Mouse (Mus musculus): ENCODE data around the gene Tnfsf11. TPM values are rescaled to one million over a fixed set of nuclear protein-coding genes. Genes with fewer than 3 reads are reported as not detected.

The Tnfsf11 gene
- total RNA-seq, 2 experiments from 2014 or later: 0.26 TPM; not detected in 1

GRCm38 (mm10) chr14:78289912-78290523, 17.8 kb downstream of the Tnfsf11 start:
- no peak for ATAC-seq (ENCODE audit: poor library complexity, severe bottlenecking)

- no peak for ATAC-seq (ENCODE audit: poor library complexity, severe bottlenecking)
These were observed 18.9 kb downstream of the Tnfsf11 start for GRCm38 (mm10) chr14:78288903-78289302.

- ATAC-seq (ENCODE audit: poor library complexity, severe bottlenecking): peak; percentile 74
These were observed 19.7 kb downstream of the Tnfsf11 start for GRCm38 (mm10) chr14:78287906-78288800.

GRCm38 (mm10) chr14:78286011-78286548, 21.8 kb downstream of the Tnfsf11 start:
- ATAC-seq (ENCODE audit: poor library complexity, severe bottlenecking): no peak

GRCm38 (mm10) chr14:78282490-78282889, 25.4 kb downstream of the Tnfsf11 start:
- ATAC-seq (ENCODE audit: poor library complexity, severe bottlenecking): no peak

- ATAC-seq (ENCODE audit: poor library complexity, severe bottlenecking): no peak
These were observed 31.4 kb downstream of the Tnfsf11 start for GRCm38 (mm10) chr14:78276395-78276930.

- no peak for ATAC-seq (ENCODE audit: poor library complexity, severe bottlenecking)
These were observed 33.0 kb downstream of the Tnfsf11 start for GRCm38 (mm10) chr14:78274851-78275250.

GRCm38 (mm10) chr14:78274146-78274545, 33.7 kb downstream of the Tnfsf11 start:
- no peak for ATAC-seq (ENCODE audit: poor library complexity, severe bottlenecking)

- peak; percentile 49 for ATAC-seq (ENCODE audit: poor library complexity, severe bottlenecking)
These were observed 34.3 kb downstream of the Tnfsf11 start for GRCm38 (mm10) chr14:78273571-78273970.

- no peak for ATAC-seq (ENCODE audit: poor library complexity, severe bottlenecking)
These were observed 43.0 kb downstream of the Tnfsf11 start for GRCm38 (mm10) chr14:78264876-78265275.

GRCm38 (mm10) chr14:78262596-78262995, 45.2 kb downstream of the Tnfsf11 start:
- no peak for ATAC-seq (ENCODE audit: poor library complexity, severe bottlenecking)

- no peak for ATAC-seq (ENCODE audit: poor library complexity, severe bottlenecking)
These were observed 46.6 kb downstream of the Tnfsf11 start for GRCm38 (mm10) chr14:78261246-78261645.

- no peak for ATAC-seq (ENCODE audit: poor library complexity, severe bottlenecking)
These were observed 53.8 kb downstream of the Tnfsf11 start for GRCm38 (mm10) chr14:78254017-78254416.

- ATAC-seq (ENCODE audit: poor library complexity, severe bottlenecking): no peak
These were observed 61.2 kb downstream of the Tnfsf11 start for GRCm38 (mm10) chr14:78246601-78247000.

- no peak for ATAC-seq (ENCODE audit: poor library complexity, severe bottlenecking)
These were observed 63.0 kb downstream of the Tnfsf11 start for GRCm38 (mm10) chr14:78244811-78245210.

- ATAC-seq (ENCODE audit: poor library complexity, severe bottlenecking): no peak
These were observed 68.5 kb downstream of the Tnfsf11 start for GRCm38 (mm10) chr14:78239346-78239745.

GRCm38 (mm10) chr14:78237238-78237637, 70.6 kb downstream of the Tnfsf11 start:
- ATAC-seq (ENCODE audit: poor library complexity, severe bottlenecking): no peak

GRCm38 (mm10) chr14:78236144-78236543, 71.7 kb downstream of the Tnfsf11 start:
- no peak for ATAC-seq (ENCODE audit: poor library complexity, severe bottlenecking)

GRCm38 (mm10) chr14:78235296-78235695, 72.5 kb downstream of the Tnfsf11 start:
- ATAC-seq (ENCODE audit: poor library complexity, severe bottlenecking): no peak

GRCm38 (mm10) chr14:78229012-78229411, 78.8 kb downstream of the Tnfsf11 start:
- ATAC-seq (ENCODE audit: poor library complexity, severe bottlenecking): no peak
